Mouse (Mus musculus) midbrain, embryonic 13.5 days (tissue): ENCODE results near the gene Elf4. TPM values are rescaled to one million over a fixed set of nuclear protein-coding genes. Genes with fewer than 3 reads are reported as not detected.

Experiments
- ATAC-seq: fragments of 200-750 bp; cut with Nextera tagmentation; 2 replicates; pipeline ENCODE4 v1.8.0; 2017; ENCODE audit warnings: mild to moderate bottlenecking, moderate TSS enrichment, moderate library complexity
- H3K27ac ChIP-seq: fragments of 300-500 bp; sonication (generic); 2 replicates; pipeline ENCODE4 v1.5.1; 2015; ENCODE audit warnings: inconsistent platforms, mild to moderate bottlenecking, moderate library complexity
- H3K27me3 ChIP-seq: fragments of 300-500 bp; sonication (generic); 2 replicates; pipeline ENCODE4 v1.6.1; 2015; ENCODE audit warnings: mild to moderate bottlenecking, inconsistent platforms
- H3K36me3 ChIP-seq: fragments of 300-500 bp; sonication (generic); 2 replicates; pipeline ENCODE4 v1.6.1; 2015; ENCODE audit warnings: mild to moderate bottlenecking, inconsistent platforms
- H3K4me1 ChIP-seq: fragments of 300-500 bp; sonication (generic); replicated peaks from 2 replicates; pipeline ENCODE4 v1.6.1; 2015; ENCODE audit warnings: inconsistent platforms
- H3K4me2 ChIP-seq: fragments of 300-500 bp; sonication (generic); replicated peaks from 2 replicates; pipeline ENCODE4 v1.6.1; 2015; ENCODE audit warnings: moderate library complexity, mild to moderate bottlenecking, inconsistent platforms
- H3K4me3 ChIP-seq: fragments of 300-500 bp; sonication (generic); replicated peaks from 2 replicates; pipeline ENCODE4 v1.5.1; 2015; ENCODE audit warnings: mild to moderate bottlenecking, inconsistent platforms
- H3K9ac ChIP-seq: fragments of 300-500 bp; sonication (generic); replicated peaks from 2 replicates; pipeline ENCODE4 v1.6.1; 2015; ENCODE audit warnings: mild to moderate bottlenecking, inconsistent platforms
- H3K9me3 ChIP-seq: fragments of 300-500 bp; sonication (generic); 2 replicates; pipeline ENCODE4 v1.6.1; 2016; ENCODE audit warnings: mild to moderate bottlenecking, inconsistent platforms
- WGBS: fragments of 180-500 bp; shearing (Covaris S2); methylation state at CpG from one replicate; pipeline ENCODE4 v1.1.7; 2015; 5-methylcytosine and 5-hydroxymethylcytosine counted together
- polyA plus RNA-seq: library from polyadenylated mRNA; unstranded; fragments of >200 nt; fragmentation: Nextera tagmentation; extraction: Ambion mirVana; gene quantifications from 2 replicates; pipeline ENCODE4 v1.2.1, GENCODE M21; 2015

Gene Elf4
- polyA plus RNA-seq, 1 experiment from 2014 or later: 0.46 TPM

- Histone ChIP-seq H3K27ac (no peak overlapping the region), H3K9me3 (no peaks in the 10 kb centered on the region), H3K9ac (no peak overlapping the region), H3K4me2 (no peak overlapping the region), H3K4me3 (no peak overlapping the region), H3K36me3 (no peaks in the 10 kb centered on the region), H3K4me1 (0 out of 2 replicates have a peak, but pooled peaks cover 3% of the 10 kb centered on the region), H3K27me3 (no peaks in the 10 kb centered on the region)
- no peak for ATAC-seq
- 89% methylated on average over 5 of the region's 5 CpGs for WGBS
Measured at GRCm38 (mm10) chrX:48414291-48414690, 48.6 kb downstream of the Elf4 start.

GRCm38 (mm10) chrX:48412629-48413028 is 50.3 kb downstream of the Elf4 start:
- ATAC-seq: no peak
- WGBS: 85% methylated on average over 6 of the region's 6 CpGs
- 0 out of 2 replicates have a peak, but pooled peaks cover 3% of the 10 kb centered on the region for H3K4me1 ChIP-seq

GRCm38 (mm10) chrX:48410388-48410776 is 52.5 kb downstream of the Elf4 start:
- Histone ChIP-seq H3K4me1 (0 out of 2 replicates have a peak, but pooled peaks cover 3% of the 10 kb centered on the region), H3K9me3 (no peaks in the 10 kb centered on the region), H3K9ac (no peak overlapping the region), H3K36me3 (peaks cover 12% of the 10 kb centered on the region; the same call in 1 of the 2 replicates), H3K27me3 (no peaks in the 10 kb centered on the region), H3K4me2 (peak overlapping the region; percentile 52), H3K4me3 (peak overlapping the region; percentile 38), H3K27ac (no peak overlapping the region)
- 36% methylated on average over 7 of the region's 7 CpGs for WGBS
- ATAC-seq: peak; percentile 44

More at GRCm38 (mm10) chrX:48412629-48413028, 50.3 kb downstream of the Elf4 start:
- Histone ChIP-seq H3K9me3 (no peaks in the 10 kb centered on the region), H3K4me2 (no peak overlapping the region), H3K4me3 (no peak overlapping the region), H3K36me3 (no peaks in the 10 kb centered on the region), H3K27me3 (no peaks in the 10 kb centered on the region), H3K27ac (no peak overlapping the region), H3K9ac (no peak overlapping the region)

- no peak overlapping the region for H3K9ac ChIP-seq
- H3K9me3 ChIP-seq: no peaks in the 10 kb centered on the region
- no peaks in the 10 kb centered on the region for H3K27me3 ChIP-seq
- WGBS: 10% methylated on average over 36 of the region's 36 CpGs
- peaks cover 17% of the 10 kb centered on the region; the same call in 1 of the 2 replicates for H3K36me3 ChIP-seq
- H3K4me2 ChIP-seq: peak overlapping the region; percentile 52
- H3K4me3 ChIP-seq: peak overlapping the region; percentile 38
- no peak overlapping the region for H3K27ac ChIP-seq
- H3K4me1 ChIP-seq: 0 out of 2 replicates have a peak, but pooled peaks cover 3% of the 10 kb centered on the region
- peak; percentile 89 for ATAC-seq
Measured at GRCm38 (mm10) chrX:48409611-48410387, 53.1 kb downstream of the Elf4 start.

- no peak for ATAC-seq
- Histone ChIP-seq H3K27me3 (no peaks in the 10 kb centered on the region), H3K4me2 (no peak overlapping the region), H3K9me3 (no peaks in the 10 kb centered on the region), H3K4me3 (no peak overlapping the region), H3K27ac (no peak overlapping the region), H3K9ac (no peak overlapping the region), H3K36me3 (peaks cover 59% of the 10 kb centered on the region), H3K4me1 (0 out of 2 replicates have a peak, but pooled peaks cover 3% of the 10 kb centered on the region)
- 53% methylated on average over 3 of the region's 3 CpGs for WGBS
Measured at GRCm38 (mm10) chrX:48405141-48405540, 57.8 kb downstream of the Elf4 start.

GRCm38 (mm10) chrX:48399994-48400393 is 62.9 kb downstream of the Elf4 start:
- Histone ChIP-seq H3K27me3 (no peaks in the 10 kb centered on the region), H3K4me3 (no peak overlapping the region), H3K4me1 (no peaks in the 10 kb centered on the region), H3K9ac (no peak overlapping the region), H3K27ac (no peak overlapping the region), H3K36me3 (peaks cover 68% of the 10 kb centered on the region), H3K9me3 (no peaks in the 10 kb centered on the region), H3K4me2 (no peak overlapping the region)
- no peak for ATAC-seq
- WGBS: 80% methylated on average over 4 of the region's 4 CpGs

GRCm38 (mm10) chrX:48389380-48389779 is 73.6 kb downstream of the Elf4 start:
- Histone ChIP-seq H3K9me3 (no peaks in the 10 kb centered on the region), H3K27ac (no peak overlapping the region), H3K9ac (no peak overlapping the region), H3K4me1 (peaks cover 5% of the 10 kb centered on the region), H3K36me3 (peaks cover 65% of the 10 kb centered on the region), H3K27me3 (no peaks in the 10 kb centered on the region), H3K4me2 (no peak overlapping the region), H3K4me3 (no peak overlapping the region)
- ATAC-seq: no peak
- 95% methylated on average over 6 of the region's 6 CpGs for WGBS

- H3K27ac ChIP-seq: peak overlapping the region; percentile 53; the same call in 1 of the 2 replicates
- no peak overlapping the region for H3K4me2 ChIP-seq
- no peaks in the 10 kb centered on the region for H3K9me3 ChIP-seq
- ATAC-seq: peak; percentile 83
- H3K36me3 ChIP-seq: peaks cover 56% of the 10 kb centered on the region
- no peaks in the 10 kb centered on the region for H3K27me3 ChIP-seq
- no peak overlapping the region for H3K9ac ChIP-seq
- peaks cover 5% of the 10 kb centered on the region for H3K4me1 ChIP-seq
- 34% methylated on average over 4 of the region's 4 CpGs for WGBS
- no peak overlapping the region for H3K4me3 ChIP-seq
Measured at GRCm38 (mm10) chrX:48385927-48386326, 77.0 kb downstream of the Elf4 start.

GRCm38 (mm10) chrX:48383643-48384042 is 79.3 kb downstream of the Elf4 start:
- H3K4me2 ChIP-seq: no peak overlapping the region
- H3K27ac ChIP-seq: no peak overlapping the region
- peaks cover 5% of the 10 kb centered on the region for H3K4me1 ChIP-seq
- 49% methylated on average over 7 of the region's 7 CpGs for WGBS
- no peaks in the 10 kb centered on the region for H3K27me3 ChIP-seq
- no peaks in the 10 kb centered on the region for H3K9me3 ChIP-seq
- no peak for ATAC-seq
- no peak overlapping the region for H3K9ac ChIP-seq
- no peak overlapping the region for H3K4me3 ChIP-seq
- peaks cover 52% of the 10 kb centered on the region for H3K36me3 ChIP-seq

GRCm38 (mm10) chrX:48367841-48368240 is 95.1 kb downstream of the Elf4 start:
- ATAC-seq: no peak
- no peaks in the 10 kb centered on the region for H3K27me3 ChIP-seq
- peaks cover 38% of the 10 kb centered on the region for H3K36me3 ChIP-seq
- 94% methylated on average over 9 of the region's 9 CpGs for WGBS
- no peak overlapping the region for H3K4me2 ChIP-seq
- peaks cover 13% of the 10 kb centered on the region; the same call in 1 of the 2 replicates for H3K4me1 ChIP-seq
- no peak overlapping the region for H3K27ac ChIP-seq
- H3K4me3 ChIP-seq: no peak overlapping the region
- no peak overlapping the region for H3K9ac ChIP-seq
- no peaks in the 10 kb centered on the region for H3K9me3 ChIP-seq

GRCm38 (mm10) chrX:48365836-48366577 is 96.9 kb downstream of the Elf4 start:
- Histone ChIP-seq H3K9me3 (no peaks in the 10 kb centered on the region), H3K9ac (no peak overlapping the region), H3K36me3 (peaks cover 41% of the 10 kb centered on the region), H3K4me3 (no peak overlapping the region), H3K27me3 (no peaks in the 10 kb centered on the region), H3K4me1 (peaks cover 13% of the 10 kb centered on the region; the same call in 1 of the 2 replicates), H3K27ac (no peak overlapping the region), H3K4me2 (no peak overlapping the region)
- 0 out of 2 replicates have a peak, but pooled peaks have one; percentile 37 for ATAC-seq
- 47% methylated on average over 15 of the region's 15 CpGs for WGBS
